Mouse (Mus musculus) intestine, postnatal 0 days (tissue): Measurements from ENCODE around the gene Acp6. TPM values are rescaled to one million over a fixed set of nuclear protein-coding genes. Genes with fewer than 3 reads are reported as not detected.
A peak's percentile ranks its signal among the peaks of the same experiment; 100 is the strongest.

Experiments
- ATAC-seq: fragments of 200-750 bp; cut with Nextera tagmentation; 2 replicates; pipeline ENCODE4 v1.8.0; 2017; ENCODE audit warnings: mild to moderate bottlenecking, moderate TSS enrichment, moderate library complexity
- H3K27ac ChIP-seq: fragments of 300-500 bp; sonication (generic); 2 replicates; pipeline ENCODE4 v1.5.1; 2014; ENCODE audit warnings: mild to moderate bottlenecking, low read depth, low read length, moderate library complexity
- H3K27me3 ChIP-seq: fragments of 300-500 bp; sonication (generic); replicated peaks from 2 replicates; pipeline ENCODE4 v1.6.1; 2014; ENCODE audit warnings: low read length, mixed read lengths; ENCODE audit not compliant: control insufficient read depth, insufficient read depth
- H3K36me3 ChIP-seq: fragments of 300-500 bp; sonication (generic); 2 replicates; pipeline ENCODE4 v1.6.1; 2014; ENCODE audit warnings: mild to moderate bottlenecking, moderate library complexity; ENCODE audit not compliant: control insufficient read depth, insufficient read depth
- H3K4me1 ChIP-seq: fragments of 300-500 bp; sonication (generic); replicated peaks from 2 replicates; pipeline ENCODE4 v1.6.1; 2014; ENCODE audit warnings: antibody characterized with exemption, low read length, mixed read lengths; ENCODE audit not compliant: control insufficient read depth, insufficient read depth
- H3K4me2 ChIP-seq: fragments of 300-500 bp; sonication (generic); replicated peaks from 2 replicates; pipeline ENCODE4 v1.6.1; 2014; ENCODE audit warnings: low read depth, mild to moderate bottlenecking, moderate library complexity
- H3K4me3 ChIP-seq: fragments of 300-500 bp; sonication (generic); 2 replicates; pipeline ENCODE4 v1.5.1; 2014; ENCODE audit warnings: low read depth, low read length
- H3K9ac ChIP-seq: fragments of 300-500 bp; sonication (generic); 2 replicates; pipeline ENCODE4 v1.6.1; 2014; ENCODE audit warnings: mild to moderate bottlenecking, low read depth, low read length
- H3K9me3 ChIP-seq: fragments of 300-500 bp; sonication (generic); 2 replicates; pipeline ENCODE4 v1.6.1; 2016; ENCODE audit warnings: mixed run types; ENCODE audit not compliant: control insufficient read depth
- CTCF ChIP-seq: sonication (generic); IDR thresholded peaks from 2 replicates; pipeline ENCODE4 v1.5.1; 2016; ENCODE audit warnings: low read depth, mild to moderate bottlenecking, control low read depth, antibody characterized with exemption, moderate library complexity
- WGBS: fragments of 180-500 bp; shearing (Covaris S2); extraction: QIAGEN DNeasy Blood & Tissue Kit; methylation state at CpG from one replicate; pipeline ENCODE4 v1.1.7; 2014; 5-methylcytosine and 5-hydroxymethylcytosine counted together
- polyA plus RNA-seq: library from polyadenylated mRNA; unstranded; fragments of >200 nt; fragmentation: Nextera tagmentation; extraction: Ambion mirVana; gene quantifications from 2 replicates; pipeline ENCODE4 v1.2.1, GENCODE M21; 2015

Acp6 gene
- polyA plus RNA-seq, 1 experiment from 2014 or later = 33.1 TPM

DNA sequence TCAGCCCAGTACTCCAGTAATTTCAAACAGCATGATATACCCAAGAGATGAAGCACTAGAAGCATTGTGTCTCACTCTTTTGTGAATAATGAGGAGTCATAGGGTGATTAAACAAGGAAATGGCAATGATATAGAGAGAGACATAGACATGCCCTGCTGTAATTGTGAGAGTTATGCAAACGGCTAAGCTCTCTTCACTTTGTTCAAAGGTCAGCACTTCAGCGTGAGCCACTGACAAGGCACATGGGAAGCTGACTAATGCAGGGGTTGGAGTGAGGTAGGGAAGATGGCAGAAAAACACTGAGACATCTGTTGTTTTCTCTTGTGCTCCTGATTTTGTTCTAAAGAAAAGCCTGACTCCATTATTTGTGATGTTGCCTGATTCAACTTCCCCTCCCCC is 7.5 kb upstream of the Acp6 start:
- peak; percentile 91 for ATAC-seq
- peak overlapping the region; percentile 35 for H3K27ac ChIP-seq
- 26% methylated on average over 2 of the region's 2 CpGs for WGBS

DNA sequence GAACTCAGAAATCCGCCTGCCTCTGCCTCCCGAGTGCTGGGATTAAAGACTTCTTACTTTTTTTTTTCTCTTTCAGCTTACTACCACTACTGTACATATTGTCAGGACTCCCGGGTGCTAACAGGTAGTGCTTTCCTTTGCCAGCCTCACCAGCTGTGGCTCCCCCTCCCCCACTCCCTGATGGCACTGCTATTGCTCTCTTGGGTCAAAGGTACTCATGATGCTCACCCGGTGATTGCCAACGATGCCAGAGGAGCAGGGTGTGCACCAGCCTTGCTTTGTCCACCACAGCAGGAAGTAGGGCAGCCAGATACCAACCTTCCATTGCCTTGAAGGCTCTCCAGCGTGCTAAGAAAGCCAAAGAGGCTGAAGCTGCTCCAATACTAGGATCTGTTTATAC is 2.1 kb upstream of the Acp6 start:
- Histone ChIP-seq H3K27me3 (no peaks in the 10 kb centered on the region), H3K27ac (no peak overlapping the region), H3K9me3 (no peaks in the 10 kb centered on the region), H3K9ac (no peak overlapping the region), H3K36me3 (no peaks in the 10 kb centered on the region), H3K4me3 (no peak overlapping the region), H3K4me2 (no peak overlapping the region), H3K4me1 (peaks cover 5% of the 10 kb centered on the region; the same call in 1 of the 2 replicates)
- WGBS = 75% methylated on average over 6 of the region's 6 CpGs
- no peak for ATAC-seq
- TF ChIP-seq CTCF = no peak

More for the DNA sequence above, 7.5 kb upstream of the Acp6 start:
- H3K9ac ChIP-seq = no peak overlapping the region
- no peaks in the 10 kb centered on the region for H3K9me3 ChIP-seq
- H3K4me3 ChIP-seq = no peak overlapping the region
- 0 out of 2 replicates have a peak, but pooled peaks cover 2% of the 10 kb centered on the region for H3K4me1 ChIP-seq
- H3K36me3 ChIP-seq = no peaks in the 10 kb centered on the region
- TF ChIP-seq CTCF = no peak
- H3K27me3 ChIP-seq = no peaks in the 10 kb centered on the region
- H3K4me2 ChIP-seq = no peak overlapping the region

DNA sequence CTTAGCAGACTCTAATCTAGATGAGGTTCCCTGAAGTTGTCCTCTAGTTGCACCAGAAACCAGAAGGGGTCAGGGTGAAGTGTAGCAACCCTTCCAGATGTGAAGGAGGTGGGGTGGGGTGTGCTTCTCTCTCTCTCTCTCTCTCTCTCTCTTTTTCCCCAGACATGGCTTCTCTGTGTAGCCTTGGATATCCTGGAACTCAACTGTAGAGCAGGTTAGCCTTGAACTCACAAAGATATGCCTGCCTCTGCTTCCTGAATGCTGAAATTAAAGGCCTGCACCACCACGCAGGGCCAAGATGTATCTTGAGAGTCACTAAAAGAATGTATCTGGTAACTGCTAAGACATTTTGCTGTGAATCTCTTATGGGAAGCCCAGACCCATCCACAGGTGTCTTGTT is 1.3 kb upstream of the Acp6 start:
- Histone ChIP-seq H3K4me1 (peaks cover 4% of the 10 kb centered on the region; the same call in 1 of the 2 replicates), H3K9ac (no peak overlapping the region), H3K27me3 (no peaks in the 10 kb centered on the region), H3K36me3 (no peaks in the 10 kb centered on the region), H3K9me3 (no peaks in the 10 kb centered on the region), H3K4me3 (no peak overlapping the region), H3K4me2 (no peak overlapping the region), H3K27ac (no peak overlapping the region)
- 76% methylated on average over 1 of the region's 1 CpGs for WGBS
- no peak for TF ChIP-seq CTCF
- ATAC-seq = no peak

DNA sequence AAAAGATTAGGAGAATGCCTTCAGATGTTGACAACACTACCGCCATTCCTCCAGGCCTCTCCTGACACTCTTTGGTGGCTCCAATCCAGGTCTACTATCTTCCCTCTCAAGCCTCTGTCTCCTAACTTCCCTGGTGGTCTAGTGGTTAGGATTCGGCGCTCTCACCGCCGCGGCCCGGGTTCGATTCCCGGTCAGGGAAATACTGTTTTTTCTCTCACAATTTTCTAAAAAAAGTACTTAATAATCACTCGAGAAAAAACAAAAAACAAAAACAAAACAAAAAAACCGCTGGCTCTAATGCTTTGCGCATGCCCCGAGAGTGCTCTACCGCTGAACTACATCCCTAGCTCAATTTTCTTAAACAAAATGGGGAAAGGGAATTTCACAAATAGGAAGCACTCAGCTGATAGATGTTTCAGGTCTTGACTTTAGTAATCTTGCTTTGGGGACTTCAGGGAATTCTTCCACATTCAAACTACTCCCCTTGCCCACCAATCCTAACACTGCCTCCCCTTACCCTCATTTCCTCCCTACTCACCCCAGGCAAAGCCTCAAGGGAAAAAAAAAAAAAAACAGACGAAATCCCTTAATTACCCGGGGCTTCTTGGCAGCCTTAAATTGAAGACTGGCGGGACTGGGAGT is 498 bp upstream of the Acp6 start:
- ATAC-seq = peak; percentile 44
- TF ChIP-seq CTCF = no peak
- WGBS = 2% methylated on average over 17 of the region's 17 CpGs
- peak overlapping the region; percentile 52 for H3K9ac ChIP-seq
- H3K9me3 ChIP-seq = no peaks in the 10 kb centered on the region
- no peaks in the 10 kb centered on the region for H3K36me3 ChIP-seq
- H3K27ac ChIP-seq = peak overlapping the region; percentile 71; the same call in 1 of the 2 replicates
- H3K4me3 ChIP-seq = peak overlapping the region; percentile 59
- no peaks in the 10 kb centered on the region for H3K27me3 ChIP-seq
- peak overlapping the region; percentile 85 for H3K4me2 ChIP-seq
- peaks cover 4% of the 10 kb centered on the region; the same call in 1 of the 2 replicates for H3K4me1 ChIP-seq

DNA sequence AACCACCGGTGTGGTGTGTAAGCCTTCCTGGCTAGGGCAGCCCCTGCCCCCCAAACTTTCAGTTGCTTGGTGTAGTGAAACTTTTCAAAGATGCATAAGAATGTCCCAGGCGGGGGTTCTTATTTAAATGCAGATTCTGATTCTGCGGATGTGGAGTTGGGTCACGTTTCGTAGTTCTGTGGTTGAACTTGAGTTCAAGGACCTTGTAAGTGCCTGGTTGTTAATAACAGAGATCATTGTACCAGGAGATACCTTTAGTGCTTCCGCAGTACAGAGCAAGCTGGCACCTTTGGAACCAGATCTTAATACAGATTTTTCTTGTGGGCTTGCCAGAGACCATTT is 903 bp downstream of the Acp6 start:
- peak overlapping the region; percentile 59 for H3K4me3 ChIP-seq
- 3% methylated on average over 6 of the region's 6 CpGs for WGBS

DNA sequence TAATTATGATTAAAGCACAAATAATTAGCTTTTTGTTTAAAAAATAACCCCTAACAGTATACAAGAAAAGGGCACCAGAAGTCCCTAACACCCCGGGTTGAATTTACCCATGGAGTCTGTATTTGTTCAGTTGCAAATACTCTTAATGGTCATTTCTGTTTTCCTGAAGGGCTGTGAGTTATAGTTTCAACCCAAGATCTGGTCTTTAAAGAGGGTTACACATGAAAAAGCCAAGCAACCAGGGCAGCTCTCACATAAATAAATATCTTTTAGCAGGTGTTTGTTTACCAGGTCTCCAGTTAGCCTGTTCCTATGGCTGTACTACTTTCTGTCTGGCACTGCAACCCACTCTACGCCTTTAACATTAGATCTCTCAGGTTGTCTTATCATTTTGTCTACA is 1.4 kb downstream of the Acp6 start:
- WGBS = 68% methylated on average over 2 of the region's 2 CpGs
- Histone ChIP-seq H3K27ac (no peak overlapping the region), H3K4me3 (peak overlapping the region; percentile 59), H3K36me3 (no peaks in the 10 kb centered on the region), H3K27me3 (no peaks in the 10 kb centered on the region), H3K9ac (peak overlapping the region; percentile 52; the same call in 1 of the 2 replicates), H3K9me3 (no peaks in the 10 kb centered on the region), H3K4me1 (peaks cover 4% of the 10 kb centered on the region; the same call in 1 of the 2 replicates), H3K4me2 (peak overlapping the region; percentile 85)
- no peak for TF ChIP-seq CTCF
- no peak for ATAC-seq

More for the DNA sequence above, 903 bp downstream of the Acp6 start:
- Histone ChIP-seq H3K36me3 (no peaks in the 10 kb centered on the region), H3K9ac (peak overlapping the region; percentile 52), H3K27ac (peak overlapping the region; percentile 71), H3K27me3 (no peaks in the 10 kb centered on the region), H3K4me1 (peaks cover 4% of the 10 kb centered on the region; the same call in 1 of the 2 replicates), H3K9me3 (no peaks in the 10 kb centered on the region), H3K4me2 (peak overlapping the region; percentile 85)
- no peak for TF ChIP-seq CTCF
- ATAC-seq = peak; percentile 46
